Mouse (Mus musculus) erythroid progenitor cell, adult 5-6 weeks (primary cell): ENCODE measurements around the gene 5530401A14Rik. TPM values are rescaled to one million over a fixed set of nuclear protein-coding genes. Genes with fewer than 3 reads are reported as not detected.

Source experiments
- ATAC-seq: replicated peaks from 2 replicates; pipeline ENCODE4 v1.8.0; 2016; ENCODE audit warnings: moderate number of reproducible peaks, mild to moderate bottlenecking, moderate TSS enrichment, inconsistent platforms; ENCODE audit not compliant: poor library complexity, low FRiP score, severe bottlenecking
- total RNA-seq, 2 experiments: library from RNA; stranded (forward) in 1 of 2; stranded (reverse) in 1 of 2; fragments of 150-400 nt in 1 of 2; fragments of 186-747, 209-891 nt in 1 of 2; gene quantifications; 2 replicates each; pipeline versions ENCODE4 v1.2.3 to v1.2.4; 2015 to 2017; ENCODE audit warnings: low replicate concordance in 2 of 2

The 5530401A14Rik gene
- total RNA-seq, 2 experiments from 2014 or later: not detected

DNA sequence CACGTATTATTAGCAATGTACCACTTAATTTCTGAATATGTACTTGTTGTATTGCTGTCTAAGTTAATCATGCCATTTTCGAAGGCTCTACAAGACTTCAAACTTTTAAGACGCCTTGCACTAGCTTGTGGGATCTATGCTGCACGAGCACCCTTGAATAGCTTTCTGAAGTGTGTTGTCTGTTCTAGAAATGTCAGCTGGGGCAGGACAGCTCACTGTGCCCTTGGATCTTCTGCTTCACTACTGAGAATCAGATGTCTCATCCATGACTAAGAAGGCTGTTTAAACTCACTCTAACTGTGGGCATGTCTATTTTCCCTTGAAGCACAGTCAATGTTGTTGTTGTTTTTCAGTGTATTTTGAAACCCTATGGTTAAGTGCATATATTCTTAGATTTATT, 63.2 kb downstream of the 5530401A14Rik start:
- ATAC-seq: no peak

- no peak for ATAC-seq
Observed at GRCm38 (mm10) chr11:81926393-81926792, 65.9 kb downstream of the 5530401A14Rik start.

DNA sequence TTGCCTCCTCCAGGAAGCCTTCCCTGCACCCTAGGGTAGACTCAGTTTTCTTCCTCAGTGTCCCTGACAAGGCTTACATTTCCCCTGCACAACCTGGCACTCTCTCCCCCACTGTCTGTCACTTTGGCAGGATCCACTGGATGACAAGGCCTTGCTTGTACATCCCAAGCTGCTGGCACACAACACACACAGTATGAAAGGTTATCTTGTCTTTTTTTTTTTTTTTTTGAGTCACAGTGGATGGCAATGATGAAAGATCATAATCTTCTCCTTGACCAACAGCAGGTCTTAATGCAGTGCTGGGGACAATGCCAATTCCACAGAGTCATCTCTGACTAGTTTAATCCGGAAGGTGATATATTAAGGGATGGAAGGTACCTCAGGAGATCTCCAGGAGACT, 77.0 kb downstream of the 5530401A14Rik start:
- no peak for ATAC-seq

GRCm38 (mm10) chr11:81940988-81941387, 80.5 kb downstream of the 5530401A14Rik start:
- no peak for ATAC-seq

- no peak for ATAC-seq
Observed at GRCm38 (mm10) chr11:81942167-81942566, 81.7 kb downstream of the 5530401A14Rik start.

Other genes with a start within 250 kb of the 5530401A14Rik start
- not detected in 2 replicates for gene Asic2, start 107.8 kb downstream of the 5530401A14Rik start, total RNA-seq (2015; ENCODE audit: low replicate concordance)
- 0.76 TPM in 1 of 2 replicates, not detected in the other for gene Asic2, start 107.8 kb downstream of the 5530401A14Rik start, total RNA-seq (2017; ENCODE audit: low replicate concordance)
- gene Ccl2, start 174.9 kb downstream of the 5530401A14Rik start, total RNA-seq (2015; ENCODE audit: low replicate concordance): not detected in 2 replicates
- gene Ccl2, start 174.9 kb downstream of the 5530401A14Rik start, total RNA-seq (2017; ENCODE audit: low replicate concordance): 0.51 TPM in 1 of 2 replicates, not detected in the other
- gene Gm17268, start 177.9 kb downstream of the 5530401A14Rik start, total RNA-seq (2015; ENCODE audit: low replicate concordance): not detected in 2 replicates
- gene Gm17268, start 177.9 kb downstream of the 5530401A14Rik start, total RNA-seq (2017; ENCODE audit: low replicate concordance): not detected in 2 replicates
- not detected in 2 replicates for gene Ccl7, start 185.0 kb downstream of the 5530401A14Rik start, total RNA-seq (2015; ENCODE audit: low replicate concordance)
- gene Ccl7, start 185.0 kb downstream of the 5530401A14Rik start, total RNA-seq (2017; ENCODE audit: low replicate concordance): not detected in 2 replicates
- gene Ccl11, start 197.2 kb downstream of the 5530401A14Rik start, total RNA-seq (2015; ENCODE audit: low replicate concordance): not detected in 2 replicates
- gene Ccl11, start 197.2 kb downstream of the 5530401A14Rik start, total RNA-seq (2017; ENCODE audit: low replicate concordance): not detected in 2 replicates
- gene Ccl12, start 241.2 kb downstream of the 5530401A14Rik start, total RNA-seq (2015; ENCODE audit: low replicate concordance): not detected in 2 replicates
- gene Ccl12, start 241.2 kb downstream of the 5530401A14Rik start, total RNA-seq (2017; ENCODE audit: low replicate concordance): not detected in 2 replicates